Mouse (Mus musculus): ENCODE measurements around the gene Cmtm1.
"Not testable (repeated sequence)": the region's sequence is repeated elsewhere in the genome, so short reads cannot be mapped to it uniquely, and the experiment has no call there.

- TF ChIP-seq ZNF384 (IDR thresholded peaks at IDR 0.05; ENCODE audit: low read depth, low read length); MAFK (IDR thresholded peaks at IDR 0.05; ENCODE audit: insufficient read depth, low read depth, low read length); ZC3H11A (IDR thresholded peaks at IDR 0.05; ENCODE audit: borderline replicate concordance, low read depth, low read length); CHD2 (IDR thresholded peaks at IDR 0.05; ENCODE audit: low read depth, low read length); HCFC1 (IDR thresholded peaks at IDR 0.05; ENCODE audit: borderline replicate concordance, insufficient read depth, low read length): not testable (repeated sequence)
Observed at GRCm38 (mm10) chr8:104293081-104293480, 16.9 kb downstream of the Cmtm1 start, which contains the start of gene Cmtm2a.

Measured in ES-E14 (cell line).